Mouse (Mus musculus) adrenal gland, postnatal 36 days (tissue): Measurements from ENCODE around the gene Ccdc121. TPM values are rescaled to one million over a fixed set of nuclear protein-coding genes. Genes with fewer than 3 reads are reported as not detected.

Source experiments
- DNase-seq, 2 experiments: peaks; one replicate each; pipeline ENCODE4 v3.0.0; 2021; ENCODE audit warnings: mixed read lengths in 1 of 2
- long read RNA-seq, 2 experiments: library from polyadenylated mRNA; stranded (forward); transcript quantifications; one replicate each; pipeline ENCODE4 v2.0.0; 2021; ENCODE audit warnings: borderline sequencing depth in 2 of 2
- total RNA-seq, 2 experiments: library from RNA; stranded (reverse); gene quantifications; 2 replicates each; pipeline ENCODE4 v1.2.3; 2021

Ccdc121 gene
- not detected for total RNA-seq
- long read RNA-seq, experiment 1, result 0 reads
- long read RNA-seq, experiment 2, result 0 reads

GRCm38 (mm10) chr1:181511307-181511706, at the start of gene Ccdc121:
Ccdc121 (minus strand) TSS chr1:181511451.
- peak; percentile 19 to 36 for DNase-seq

GRCm38 (mm10) chr1:181560325-181560724, 49.1 kb upstream of the Ccdc121 start:
- no peak for DNase-seq

- DNase-seq, result no peak
These were observed 48.4 kb upstream of the Ccdc121 start for GRCm38 (mm10) chr1:181559655-181560054.

GRCm38 (mm10) chr1:181555475-181555874, 44.2 kb upstream of the Ccdc121 start:
- DNase-seq, result no peak

GRCm38 (mm10) chr1:181552533-181553410, 41.5 kb upstream of the Ccdc121 start:
- peak; percentile 42 to 54 for DNase-seq

- DNase-seq, result no peak
These were observed 39.6 kb upstream of the Ccdc121 start for GRCm38 (mm10) chr1:181550826-181551225.

- no peak for DNase-seq
These were observed 38.7 kb upstream of the Ccdc121 start for GRCm38 (mm10) chr1:181549987-181550386.

- peak; percentile 49 to 58 for DNase-seq
These were observed 34.0 kb upstream of the Ccdc121 start for GRCm38 (mm10) chr1:181545044-181545772.

- DNase-seq, result peak; percentile 60 to 78
These were observed 32.6 kb upstream of the Ccdc121 start for GRCm38 (mm10) chr1:181543711-181544383.

- DNase-seq, result no peak
These were observed 28.9 kb upstream of the Ccdc121 start for GRCm38 (mm10) chr1:181539846-181540769.

- peak; percentile 41 to 51 for DNase-seq
These were observed 26.6 kb upstream of the Ccdc121 start for GRCm38 (mm10) chr1:181537627-181538525.

- DNase-seq, result peak; percentile 56 to 59
These were observed 24.1 kb upstream of the Ccdc121 start for GRCm38 (mm10) chr1:181535165-181535873.

GRCm38 (mm10) chr1:181529368-181529767, 18.1 kb upstream of the Ccdc121 start:
- peak; percentile 86 to 90 for DNase-seq

GRCm38 (mm10) chr1:181525996-181526395, 14.7 kb upstream of the Ccdc121 start:
- no peak for DNase-seq

- DNase-seq, result peak in 1 of 2 experiments; percentile 63
These were observed 12.6 kb upstream of the Ccdc121 start for GRCm38 (mm10) chr1:181523831-181524230.

GRCm38 (mm10) chr1:181521401-181522091, 10.3 kb upstream of the Ccdc121 start:
- DNase-seq, result no peak

GRCm38 (mm10) chr1:181519137-181519536, 7.9 kb upstream of the Ccdc121 start:
- DNase-seq, result no peak

- no peak for DNase-seq
These were observed 6.8 kb upstream of the Ccdc121 start for GRCm38 (mm10) chr1:181518046-181518445.
